Mouse (Mus musculus) cerebellum, adult 2 months (tissue): Measurements from ENCODE around the gene Abhd8.

Experiments used
- CTCF ChIP-seq: fragments of 200-500 bp; IDR thresholded peaks from 2 replicates; pipeline ENCODE4 v1.5.1; 2011; ENCODE audit warnings: low read depth, mild to moderate bottlenecking, control low read depth, low read length, moderate library complexity, borderline replicate concordance; ENCODE audit not compliant: insufficient read depth
- POLR2A ChIP-seq: fragments of 200-500 bp; IDR thresholded peaks from 2 replicates; pipeline ENCODE4 v1.6.1; 2011; ENCODE audit warnings: low read length, control low read depth, borderline replicate concordance; ENCODE audit not compliant: insufficient read depth

- no peak for TF ChIP-seq POLR2A
- TF ChIP-seq CTCF, result no peak
These were observed 11.7 kb downstream of the Abhd8 start for GRCm38 (mm10) chr8:71451777-71452176.
